Mouse (Mus musculus) midbrain, embryonic 16.5 days (tissue): ENCODE data around the gene Gm21812. TPM values are rescaled to one million over a fixed set of nuclear protein-coding genes. Genes with fewer than 3 reads are reported as not detected.
"Not testable (repeated sequence)": the region's sequence is repeated elsewhere in the genome, so short reads cannot be mapped to it uniquely, and the experiment has no call there.

Experiments used
- ATAC-seq: fragments of 200-750 bp; cut with Nextera tagmentation; 2 replicates; pipeline ENCODE4 v1.8.0; 2017; ENCODE audit warnings: moderate TSS enrichment
- H3K27ac ChIP-seq: fragments of 300-500 bp; sonication (generic); 2 replicates; pipeline ENCODE4 v1.5.1; 2014; ENCODE audit warnings: mild to moderate bottlenecking, low read length, mixed read lengths
- H3K27me3 ChIP-seq: fragments of 300-500 bp; sonication (generic); 2 replicates; pipeline ENCODE4 v1.6.1; 2014; ENCODE audit warnings: low read depth, low read length, mixed read lengths; ENCODE audit not compliant: control insufficient read depth, insufficient read depth
- H3K36me3 ChIP-seq: fragments of 300-500 bp; sonication (generic); 2 replicates; pipeline ENCODE4 v1.6.1; 2014; ENCODE audit warnings: mild to moderate bottlenecking, low read length, moderate library complexity, mixed read lengths; ENCODE audit not compliant: control insufficient read depth, insufficient read depth
- H3K4me1 ChIP-seq: fragments of 300-500 bp; sonication (generic); 2 replicates; pipeline ENCODE4 v1.6.1; 2014; ENCODE audit warnings: mild to moderate bottlenecking, low read length, mixed read lengths; ENCODE audit not compliant: control insufficient read depth, insufficient read depth
- H3K4me2 ChIP-seq: fragments of 300-500 bp; sonication (generic); 2 replicates; pipeline ENCODE4 v1.6.1; 2014; ENCODE audit warnings: mild to moderate bottlenecking, low read length, mixed read lengths
- H3K4me3 ChIP-seq: fragments of 300-500 bp; sonication (generic); 2 replicates; pipeline ENCODE4 v1.5.1; 2014; ENCODE audit warnings: low read depth, mild to moderate bottlenecking, low read length, moderate library complexity, mixed read lengths
- H3K9ac ChIP-seq: fragments of 300-500 bp; sonication (generic); 2 replicates; pipeline ENCODE4 v1.6.1; 2014; ENCODE audit warnings: low read depth, low read length, mixed read lengths
- H3K9me3 ChIP-seq: fragments of 300-500 bp; sonication (generic); replicated peaks from 2 replicates; pipeline ENCODE4 v1.6.1; 2014; ENCODE audit warnings: mild to moderate bottlenecking, low read length, mixed read lengths; ENCODE audit not compliant: control insufficient read depth, poor library complexity, severe bottlenecking
- WGBS: fragments of 180-500 bp; shearing (Covaris S2); extraction: QIAGEN DNeasy Blood & Tissue Kit; methylation state at CpG from one replicate; pipeline ENCODE4 v1.1.7; 2014; 5-methylcytosine and 5-hydroxymethylcytosine counted together
- polyA plus RNA-seq: library from polyadenylated mRNA; unstranded; fragments of >200 nt; fragmentation: Nextera tagmentation; extraction: Ambion mirVana; gene quantifications from 2 replicates; pipeline ENCODE4 v1.2.1, GENCODE M21; 2015

The Gm21812 gene
- not detected in 2 replicates for polyA plus RNA-seq

DNA sequence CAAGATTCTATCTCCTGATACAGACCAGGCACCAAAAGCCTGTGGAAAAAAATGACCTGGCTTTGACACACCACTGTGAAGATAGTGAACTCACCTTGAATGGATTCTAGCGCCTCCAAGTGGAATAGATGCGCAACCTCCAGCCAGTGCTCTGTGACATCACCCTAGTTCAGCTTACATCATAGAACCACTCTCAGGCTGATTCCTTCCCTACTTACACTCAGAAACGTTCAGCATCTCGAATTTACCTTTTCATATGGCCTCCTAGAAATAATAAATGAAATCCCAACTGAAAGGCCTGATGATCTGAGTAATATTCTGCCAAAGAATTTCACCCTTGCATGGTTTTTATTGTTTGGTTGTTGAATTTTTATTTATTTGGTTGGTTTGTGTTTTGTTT, at the start of gene Gm21812:
TSS of gene Gm21812 (minus strand) at position 101 of the 400 bp plus-strand sequence.
- not testable (repeated sequence) for H3K27me3 ChIP-seq, H3K4me2 ChIP-seq, ATAC-seq, H3K27ac ChIP-seq, H3K36me3 ChIP-seq, H3K4me3 ChIP-seq, H3K9ac ChIP-seq, H3K9me3 ChIP-seq, H3K4me1 ChIP-seq
- WGBS = no CpG with 5 or more reads among the region's 4 CpGs

Other genes with a start within 250 kb of the Gm21812 start
- not detected in 2 replicates for gene Gm21292, start 213.3 kb downstream of the Gm21812 start, polyA plus RNA-seq
- not detected in 2 replicates for gene Gm21721, start 145.0 kb downstream of the Gm21812 start, polyA plus RNA-seq
- not detected in 2 replicates for gene Gm21874, start 69.0 kb upstream of the Gm21812 start, polyA plus RNA-seq